Mouse (Mus musculus) heart, adult 2 months (tissue): ENCODE results near the gene Txndc17.

ENCODE experiments used
- CTCF ChIP-seq: fragments of 200-600 bp; IDR thresholded peaks from 2 replicates; pipeline ENCODE4 v1.8.1; 2022; ENCODE audit warnings: antibody characterized with exemption, mild to moderate bottlenecking, moderate library complexity
- EP300 ChIP-seq: fragments of 200-500 bp; IDR thresholded peaks from 2 replicates; pipeline ENCODE4 v1.6.1; 2011; ENCODE audit warnings: low read depth, low read length, control low read depth; ENCODE audit not compliant: insufficient read depth
- POLR2A ChIP-seq: fragments of 200-500 bp; IDR thresholded peaks from 2 replicates; pipeline ENCODE4 v1.6.1; 2011; ENCODE audit warnings: mild to moderate bottlenecking, low read depth, low read length, control low read depth; ENCODE audit not compliant: insufficient read depth

DNA sequence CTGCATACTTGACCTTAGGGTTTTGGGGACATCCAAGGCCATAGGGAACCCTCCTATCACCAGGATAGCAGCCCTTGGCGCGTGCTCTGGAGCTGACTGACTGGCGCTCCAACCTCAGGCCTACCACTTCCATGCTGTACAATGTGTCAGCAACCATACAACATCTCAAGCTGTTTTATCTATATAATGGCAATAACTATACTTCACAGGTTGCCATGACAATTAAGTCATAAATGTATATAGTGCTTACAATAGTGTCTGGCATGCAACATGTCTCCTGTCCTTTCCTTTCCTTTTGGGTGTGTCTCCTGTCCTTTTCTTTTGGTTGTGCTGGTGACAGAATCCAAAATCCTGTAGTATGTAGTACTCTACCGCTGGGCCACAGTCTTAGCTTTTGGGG lies 48.3 kb downstream of the Txndc17 start:
- TF ChIP-seq EP300 (no peak), POLR2A (no peak), CTCF (no peak)
